Mouse (Mus musculus) lung, embryonic 14.5 days (tissue): ENCODE data around the gene Cacna1f. TPM values are rescaled to one million over a fixed set of nuclear protein-coding genes. Genes with fewer than 3 reads are reported as not detected.

Experiments used
- ATAC-seq: fragments of 200-750 bp; cut with Nextera tagmentation; 2 replicates; pipeline ENCODE4 v1.8.0; 2017; ENCODE audit warnings: mild to moderate bottlenecking, moderate TSS enrichment, moderate library complexity; ENCODE audit not compliant: insufficient read depth
- DNase-seq: peaks from one replicate; pipeline ENCODE4 v3.0.0-alpha.2; 2015
- H3K27ac ChIP-seq: fragments of 300-500 bp; sonication (generic); 2 replicates; pipeline ENCODE4 v1.5.1; 2014; ENCODE audit warnings: low read depth, mild to moderate bottlenecking, moderate library complexity
- H3K27me3 ChIP-seq: fragments of 300-500 bp; sonication (generic); 2 replicates; pipeline ENCODE4 v1.6.1; 2014; ENCODE audit warnings: low read length, control low read depth; ENCODE audit not compliant: insufficient read depth
- H3K36me3 ChIP-seq: fragments of 300-500 bp; sonication (generic); 2 replicates; pipeline ENCODE4 v1.6.1; 2014; ENCODE audit warnings: control low read depth; ENCODE audit not compliant: insufficient read depth
- H3K4me1 ChIP-seq: fragments of 300-500 bp; sonication (generic); 2 replicates; pipeline ENCODE4 v1.6.1; 2014; ENCODE audit warnings: antibody characterized with exemption, control low read depth; ENCODE audit not compliant: insufficient read depth
- H3K4me2 ChIP-seq: fragments of 300-500 bp; sonication (generic); 2 replicates; pipeline ENCODE4 v1.6.1; 2014; ENCODE audit warnings: mild to moderate bottlenecking
- H3K4me3 ChIP-seq: fragments of 300-500 bp; sonication (generic); 2 replicates; pipeline ENCODE4 v1.5.1; 2014; ENCODE audit warnings: low read depth, low read length
- H3K9ac ChIP-seq: fragments of 300-500 bp; sonication (generic); 2 replicates; pipeline ENCODE4 v1.6.1; 2014
- H3K9me3 ChIP-seq: fragments of 300-500 bp; sonication (generic); 2 replicates; pipeline ENCODE4 v1.6.1; 2016; ENCODE audit warnings: low read depth, low read length, control low read depth
- CTCF ChIP-seq: IDR thresholded peaks from 2 replicates; pipeline ENCODE4 v1.5.1; 2016; ENCODE audit warnings: antibody characterized with exemption, low read depth
- WGBS: fragments of 180-500 bp; shearing (Covaris S2); extraction: QIAGEN DNeasy Blood & Tissue Kit; methylation state at CpG from one replicate; pipeline ENCODE4 v1.1.7; 2014; 5-methylcytosine and 5-hydroxymethylcytosine counted together
- polyA plus RNA-seq: library from polyadenylated mRNA; unstranded; fragments of >200 nt; fragmentation: Nextera tagmentation; extraction: Ambion mirVana; gene quantifications from 2 replicates; pipeline ENCODE4 v1.2.1, GENCODE M21; 2014

The Cacna1f gene
- 0.05 TPM in 1 of 2 replicates, not detected in the other for polyA plus RNA-seq

DNA sequence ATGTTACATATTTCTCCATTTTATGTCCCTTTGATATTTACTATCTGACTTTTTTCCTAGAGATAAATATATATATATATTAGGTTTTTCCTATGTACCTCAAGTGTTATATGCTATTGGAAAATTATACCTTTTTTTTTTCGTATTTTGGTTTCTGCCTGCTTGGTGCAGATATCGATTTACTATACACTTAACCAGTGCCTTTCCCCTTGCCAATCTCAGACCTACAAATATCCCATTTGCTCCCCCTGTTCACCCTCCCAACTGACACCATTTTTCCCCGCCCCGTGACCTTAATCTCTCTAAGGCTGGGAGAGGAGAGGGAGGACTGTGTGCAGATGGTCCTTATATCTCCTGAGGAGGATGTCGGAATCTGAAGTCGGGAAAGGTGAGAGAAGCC lies at the start of gene Cacna1f:
Gene Cacna1f (plus strand): TSS at position 301 of the 400 bp plus-strand sequence.
- H3K9ac ChIP-seq, result no peak within 1 kb of the TSS
- no peaks in the 10 kb centered on the region for H3K9me3 ChIP-seq
- no peak within 1 kb of the TSS for H3K4me3 ChIP-seq
- no peak within 1 kb of the TSS for H3K4me2 ChIP-seq
- WGBS, result 69% methylated on average over 6 of the region's 6 CpGs
- H3K27me3 ChIP-seq, result no peaks in the 10 kb centered on the region
- H3K4me1 ChIP-seq, result no peaks in the 10 kb centered on the region
- ATAC-seq (no peak), DNase-seq (no peak)
- no peak within 1 kb of the TSS for H3K27ac ChIP-seq
- no peaks in the 10 kb centered on the region for H3K36me3 ChIP-seq
- no peak for TF ChIP-seq CTCF

- no peak for ATAC-seq
- Histone ChIP-seq H3K9me3 (no peaks in the 10 kb centered on the region), H3K27me3 (no peaks in the 10 kb centered on the region), H3K9ac (no peak overlapping the region), H3K36me3 (no peaks in the 10 kb centered on the region), H3K4me2 (no peak overlapping the region), H3K27ac (no peak overlapping the region), H3K4me1 (no peaks in the 10 kb centered on the region), H3K4me3 (no peak overlapping the region)
- WGBS, result 11% methylated on average over 2 of the region's 2 CpGs
- TF ChIP-seq CTCF, result no peak
- DNase-seq, result no peak
Measured at GRCm38 (mm10) chrX:7563076-7563475, 43.8 kb upstream of the Cacna1f start.

DNA sequence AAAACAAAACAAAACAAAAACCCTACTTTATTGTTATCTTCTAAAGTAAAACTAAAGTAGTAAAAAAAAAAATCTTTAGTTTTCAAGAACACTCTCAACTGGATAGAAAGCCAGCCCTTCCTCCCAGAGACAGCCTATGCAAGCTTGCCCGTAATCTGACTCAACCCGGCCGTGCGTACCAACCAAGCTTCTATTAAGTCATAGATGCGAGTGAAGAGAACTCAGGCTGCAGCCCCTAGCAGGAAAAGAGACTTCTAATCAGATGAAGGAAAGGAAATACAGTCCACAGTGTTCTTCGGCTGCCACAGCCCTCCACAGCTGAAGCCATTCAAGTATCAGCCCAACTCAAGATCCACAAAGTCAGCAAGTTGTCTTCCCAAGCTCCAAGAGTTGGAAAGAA lies 40.5 kb upstream of the Cacna1f start:
- Histone ChIP-seq H3K4me3 (no peak overlapping the region), H3K9ac (no peak overlapping the region), H3K9me3 (no peaks in the 10 kb centered on the region), H3K27me3 (no peaks in the 10 kb centered on the region), H3K27ac (no peak overlapping the region), H3K4me1 (no peaks in the 10 kb centered on the region), H3K36me3 (no peaks in the 10 kb centered on the region), H3K4me2 (no peak overlapping the region)
- WGBS, result 65% methylated on average over 6 of the region's 6 CpGs
- DNase-seq, result no peak
- no peak for TF ChIP-seq CTCF
- ATAC-seq, result no peak

GRCm38 (mm10) chrX:7567491-7567890 lies 39.4 kb upstream of the Cacna1f start:
- Histone ChIP-seq H3K27me3 (no peaks in the 10 kb centered on the region), H3K9ac (no peak overlapping the region), H3K4me1 (no peaks in the 10 kb centered on the region), H3K36me3 (no peaks in the 10 kb centered on the region), H3K27ac (no peak overlapping the region), H3K9me3 (no peaks in the 10 kb centered on the region), H3K4me2 (no peak overlapping the region), H3K4me3 (no peak overlapping the region)
- DNase-seq, result no peak
- ATAC-seq, result no peak; the same call in 1 of the 2 replicates
- WGBS, result 69% methylated on average over 9 of the region's 9 CpGs
- no peak for TF ChIP-seq CTCF

GRCm38 (mm10) chrX:7570481-7571175 lies 36.3 kb upstream of the Cacna1f start:
- DNase-seq (no peak), ATAC-seq (no peak)
- Histone ChIP-seq H3K27me3 (no peaks in the 10 kb centered on the region), H3K36me3 (no peaks in the 10 kb centered on the region), H3K4me1 (no peaks in the 10 kb centered on the region), H3K27ac (no peak overlapping the region), H3K4me3 (no peak overlapping the region), H3K9me3 (no peaks in the 10 kb centered on the region), H3K9ac (no peak overlapping the region), H3K4me2 (no peak overlapping the region)
- 37% methylated on average over 7 of the region's 7 CpGs for WGBS
- no peak for TF ChIP-seq CTCF

DNA sequence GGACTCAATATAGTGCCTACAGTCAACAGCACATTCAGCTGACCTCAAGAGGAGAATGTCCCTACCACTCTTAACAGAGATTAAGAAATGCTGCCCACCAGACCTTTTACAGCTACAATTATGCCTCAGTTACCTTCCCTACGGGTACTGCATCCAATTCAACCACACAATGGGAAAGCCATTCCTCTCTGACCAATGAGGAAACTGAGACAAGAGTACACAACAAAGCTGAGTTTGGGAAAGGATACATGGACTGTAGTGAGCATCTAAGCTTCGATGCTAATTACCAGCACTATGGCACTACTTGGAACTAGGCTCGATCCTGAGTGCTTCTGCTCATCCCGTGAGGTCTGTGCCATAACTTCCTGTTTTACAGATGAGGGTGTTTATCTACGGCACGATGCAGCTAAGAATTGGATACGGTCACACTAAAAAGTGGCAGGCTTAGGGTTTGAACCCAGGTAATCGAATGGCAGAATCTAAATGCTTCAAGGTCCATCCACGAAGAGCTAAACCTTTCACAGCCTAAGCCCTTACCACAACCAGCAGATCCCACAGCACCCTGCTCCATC lies 35.2 kb upstream of the Cacna1f start:
- H3K4me3 ChIP-seq, result no peak overlapping the region
- TF ChIP-seq CTCF, result no peak
- no peak overlapping the region for H3K4me2 ChIP-seq
- 86% methylated on average over 9 of the region's 9 CpGs for WGBS
- no peaks in the 10 kb centered on the region for H3K36me3 ChIP-seq
- no peak overlapping the region for H3K27ac ChIP-seq
- no peak overlapping the region for H3K9ac ChIP-seq
- no peak for ATAC-seq
- H3K4me1 ChIP-seq, result no peaks in the 10 kb centered on the region
- DNase-seq, result no peak
- H3K27me3 ChIP-seq, result no peaks in the 10 kb centered on the region
- H3K9me3 ChIP-seq, result no peaks in the 10 kb centered on the region

- 60% methylated on average over 10 of the region's 10 CpGs for WGBS
- H3K4me3 ChIP-seq, result 0 out of 2 replicates have a peak overlapping the region, but pooled peaks have one; percentile 53
- DNase-seq (no peak), ATAC-seq (no peak)
- H3K4me1 ChIP-seq, result no peaks in the 10 kb centered on the region
- peak overlapping the region; percentile 72 for H3K4me2 ChIP-seq
- H3K9me3 ChIP-seq, result no peaks in the 10 kb centered on the region
- no peak for TF ChIP-seq CTCF
- H3K27me3 ChIP-seq, result no peaks in the 10 kb centered on the region
- no peak overlapping the region for H3K9ac ChIP-seq
- H3K36me3 ChIP-seq, result no peaks in the 10 kb centered on the region
- H3K27ac ChIP-seq, result no peak overlapping the region
Measured at GRCm38 (mm10) chrX:7572466-7572865, 34.4 kb upstream of the Cacna1f start.
